Mouse (Mus musculus) gastrocnemius, postnatal 36 days (tissue): Measurements from ENCODE around the gene Micu1. TPM values are rescaled to one million over a fixed set of nuclear protein-coding genes. Genes with fewer than 3 reads are reported as not detected.

Experiments
- DNase-seq, 2 experiments: peaks; one replicate each; pipeline ENCODE4 v3.0.0; 2022
- intact Hi-C: fragments of 180-260 bp; cut with DNase I; formaldehyde crosslinking; loops from one replicate; pipeline ENCODE4 v1.15.1; 2025
- total RNA-seq, 2 experiments: library from RNA; stranded (reverse); gene quantifications; 2 replicates each; pipeline ENCODE4 v1.2.3; 2021

Micu1 gene
- total RNA-seq, 2 experiments from 2014 or later = 47.8 to 53.1 TPM

DNA sequence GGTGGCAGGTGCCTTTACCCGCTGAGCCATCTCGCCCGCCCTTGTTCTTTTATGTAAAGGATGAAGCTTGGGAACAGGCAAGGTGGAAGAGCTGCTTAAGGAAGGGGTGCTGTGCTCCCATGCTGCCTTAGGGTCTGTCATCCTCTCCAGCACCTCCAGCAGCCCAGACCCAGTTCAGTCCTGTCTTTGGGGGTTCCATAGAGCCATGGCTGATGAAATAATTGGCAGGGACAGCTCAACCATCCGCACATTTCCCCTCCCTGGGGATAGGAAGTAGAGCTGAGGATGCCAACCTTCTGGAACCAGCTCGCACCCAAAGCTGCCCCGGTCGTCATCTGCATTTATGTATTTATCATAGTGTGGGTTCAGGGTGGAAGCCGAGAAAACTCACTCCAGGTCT lies 9.8 kb downstream of the Micu1 start:
- intact Hi-C loops = no loop called here
- DNase-seq = no peak

DNA sequence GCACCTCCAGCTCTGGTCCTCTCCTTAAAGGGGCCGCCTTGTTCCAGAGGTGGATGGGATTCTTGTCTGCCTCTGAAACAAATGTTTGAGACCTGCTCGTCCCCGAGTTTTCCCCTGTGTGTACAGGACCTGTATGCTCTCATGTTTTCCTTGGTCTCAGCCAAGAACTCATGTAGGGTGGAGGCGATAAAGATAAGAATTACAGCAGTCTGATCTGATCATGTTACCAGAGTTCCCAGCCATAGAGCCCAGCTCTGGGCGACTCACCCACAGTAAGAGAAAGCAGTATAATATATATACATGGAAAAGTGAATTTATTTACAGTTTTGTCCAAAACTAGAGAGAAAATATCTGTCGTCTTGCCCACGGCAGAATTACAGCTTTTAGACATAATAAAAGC lies 17.7 kb downstream of the Micu1 start:
- intact Hi-C loops = no loop called here
- DNase-seq = no peak

DNA sequence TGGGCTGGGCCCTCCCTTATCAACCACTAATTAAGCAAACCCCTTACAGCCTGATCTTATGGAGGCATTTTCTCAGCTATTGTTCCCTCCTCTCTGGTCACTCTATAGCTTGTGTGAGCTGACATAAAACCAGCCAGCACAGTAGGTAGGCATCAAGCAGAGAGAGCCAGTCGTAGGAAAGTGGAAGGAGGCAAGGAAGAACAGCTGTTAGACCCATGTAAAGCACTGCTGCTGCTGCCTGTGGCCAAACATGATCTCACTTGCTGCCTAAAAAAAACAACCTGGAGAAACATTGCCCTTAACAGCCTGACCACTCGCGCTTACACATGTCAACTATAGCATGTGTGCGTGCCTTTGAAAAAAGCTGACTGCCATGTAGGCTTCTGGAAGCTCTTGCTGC lies 19.3 kb downstream of the Micu1 start:
- DNase-seq = no peak
- intact Hi-C loops = no loop called here

DNA sequence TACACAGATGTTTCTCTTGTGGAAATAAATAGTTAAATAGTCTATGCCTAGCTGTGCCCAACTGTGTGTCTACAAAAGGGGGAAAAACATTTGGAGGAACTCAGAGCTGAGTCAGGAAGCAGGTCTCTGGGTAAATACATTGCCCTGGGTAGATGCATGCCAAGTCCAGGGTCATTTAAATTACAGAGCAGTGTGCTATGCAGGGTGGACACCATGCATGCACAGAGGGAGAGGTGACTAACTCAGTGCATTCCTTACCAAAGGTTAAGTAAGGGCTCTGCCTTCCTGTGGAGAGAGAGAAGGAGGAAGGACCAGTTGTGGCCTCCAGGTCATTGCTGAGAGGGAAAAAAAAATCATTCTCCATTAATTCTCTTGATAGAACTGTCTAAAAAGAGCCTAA lies 22.4 kb downstream of the Micu1 start:
- DNase-seq = no peak
- intact Hi-C loops = no loop called here

DNA sequence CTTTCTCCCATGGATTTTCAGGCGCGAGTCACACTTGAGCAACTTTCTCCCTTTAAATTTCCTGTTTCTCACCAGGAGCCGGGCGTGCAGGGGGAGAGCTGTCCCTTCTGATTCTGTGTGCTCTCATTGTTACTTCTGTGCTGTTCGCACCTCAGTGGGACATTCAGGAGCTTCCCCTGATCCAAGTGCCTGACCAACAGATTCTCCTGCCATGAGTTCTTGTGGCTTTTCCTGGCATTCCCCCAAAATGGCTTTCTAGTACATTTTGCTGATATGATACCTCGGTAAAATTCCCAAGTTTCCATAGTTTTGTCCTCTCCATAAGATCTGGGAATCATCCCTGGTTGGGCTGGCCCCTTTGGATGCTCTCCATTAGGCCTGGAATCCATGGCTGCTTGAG lies 25.0 kb downstream of the Micu1 start:
- intact Hi-C loops = no loop called here
- DNase-seq = no peak

DNA sequence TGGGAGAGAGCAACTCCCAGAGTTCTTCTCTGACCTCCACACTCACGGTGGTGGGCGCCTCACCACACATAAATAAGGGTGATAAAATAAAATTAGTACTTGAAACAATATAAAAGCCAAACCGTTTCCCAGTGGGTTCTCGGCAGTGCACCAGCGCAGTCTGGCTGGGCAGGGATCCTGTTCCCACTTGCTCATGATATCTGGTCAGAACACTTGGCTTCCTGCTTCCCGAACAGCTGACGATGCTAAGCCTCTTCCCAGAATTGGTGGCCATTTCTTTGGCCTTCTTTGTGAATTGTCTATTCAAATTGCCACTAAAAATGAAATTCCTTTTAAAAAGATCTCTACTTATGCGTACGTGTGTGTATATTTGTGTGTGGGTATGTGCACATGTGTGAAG lies 27.0 kb downstream of the Micu1 start:
- DNase-seq = no peak
- intact Hi-C loops = no loop called here

DNA sequence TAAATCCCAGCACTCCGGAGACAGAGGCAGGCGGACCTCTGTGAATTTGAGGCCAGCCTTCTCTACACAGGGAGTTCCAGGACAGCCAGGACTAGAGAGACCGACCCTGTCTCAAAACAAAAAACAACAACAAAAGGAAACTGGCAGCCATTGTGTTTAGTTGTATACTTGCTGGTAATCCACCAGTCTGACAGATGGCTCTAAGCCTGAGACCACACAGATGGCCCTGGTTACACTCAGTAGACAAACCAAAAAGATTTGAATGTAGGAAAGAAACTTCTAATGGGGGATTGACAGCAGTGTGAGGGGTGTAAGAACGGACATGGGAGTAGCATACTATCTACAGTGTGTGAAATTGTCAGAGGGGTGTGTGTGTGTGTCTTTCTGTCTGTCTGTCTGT lies 27.6 kb downstream of the Micu1 start:
- intact Hi-C loops = no loop called here
- DNase-seq = no peak

DNA sequence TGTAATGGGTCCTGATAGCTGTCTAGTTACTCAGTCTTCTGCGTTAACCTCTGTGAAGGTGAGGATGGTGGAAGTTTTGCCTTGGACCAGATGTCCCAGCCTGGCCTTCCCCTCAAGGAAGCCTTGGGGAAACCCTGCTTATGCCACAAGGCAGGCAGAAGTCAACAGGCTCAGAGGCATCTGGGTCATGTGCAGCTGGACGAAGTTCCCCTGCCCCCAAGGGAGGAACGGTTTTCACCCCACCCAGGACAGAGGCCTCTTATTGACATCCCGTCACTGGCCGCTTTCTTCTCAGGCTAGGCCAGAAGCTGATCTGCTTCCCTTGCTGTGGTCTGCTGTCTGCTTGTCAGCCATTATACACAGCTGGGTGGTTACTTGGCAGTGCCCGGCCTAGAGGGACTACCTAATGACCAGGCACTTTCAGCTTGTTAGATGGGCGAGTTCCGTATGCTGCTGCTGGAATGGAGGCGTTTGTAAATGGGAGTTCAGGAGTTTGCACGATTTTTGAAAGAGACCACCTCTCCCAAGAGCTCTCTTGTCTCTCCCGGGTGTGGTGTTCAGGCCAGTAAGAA lies 33.8 kb downstream of the Micu1 start:
- intact Hi-C loops = no loop called here
- peak in 1 of 2 experiments; percentile 33 for DNase-seq

DNA sequence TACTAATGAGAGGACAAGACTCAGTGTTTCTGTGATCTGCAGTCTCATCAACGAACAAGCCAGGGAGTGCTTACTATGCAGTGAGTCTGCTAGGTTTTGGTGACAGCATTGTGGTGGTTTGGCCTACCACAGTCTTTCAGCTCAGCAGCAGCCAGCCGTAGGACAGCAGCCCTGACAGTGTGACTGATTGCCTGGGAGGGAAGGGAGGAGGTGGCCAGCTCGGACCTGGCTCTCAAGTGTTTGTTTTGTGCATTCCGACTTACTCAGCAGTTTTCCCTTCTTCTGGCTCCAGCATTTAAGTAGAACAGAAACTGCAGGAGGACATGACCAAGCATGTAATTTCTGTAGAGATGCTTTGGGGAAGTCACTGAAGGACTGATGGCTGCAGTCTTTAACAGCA lies 39.2 kb downstream of the Micu1 start:
- no peak for DNase-seq
- intact Hi-C loops = no loop called here

DNA sequence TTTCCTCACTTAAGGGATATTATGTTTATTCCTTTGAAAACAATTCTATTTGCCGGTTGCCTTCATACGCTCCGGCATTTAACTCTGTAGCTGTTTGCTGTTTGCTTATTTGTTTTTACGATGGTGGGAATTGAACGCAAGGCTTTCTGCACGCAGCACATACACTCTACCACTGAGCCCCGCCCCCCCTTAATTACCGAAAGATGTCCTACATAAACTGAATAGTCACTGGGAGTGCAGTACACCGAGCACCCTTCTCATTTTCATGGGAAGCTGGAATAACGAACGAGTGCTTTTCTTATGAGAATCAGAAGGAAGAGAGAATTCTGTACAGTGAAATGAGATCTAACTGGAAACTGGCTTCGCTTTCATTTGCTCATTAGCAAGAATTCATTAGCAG lies 41.1 kb downstream of the Micu1 start:
- no peak for DNase-seq
- intact Hi-C loops = no loop called here

DNA sequence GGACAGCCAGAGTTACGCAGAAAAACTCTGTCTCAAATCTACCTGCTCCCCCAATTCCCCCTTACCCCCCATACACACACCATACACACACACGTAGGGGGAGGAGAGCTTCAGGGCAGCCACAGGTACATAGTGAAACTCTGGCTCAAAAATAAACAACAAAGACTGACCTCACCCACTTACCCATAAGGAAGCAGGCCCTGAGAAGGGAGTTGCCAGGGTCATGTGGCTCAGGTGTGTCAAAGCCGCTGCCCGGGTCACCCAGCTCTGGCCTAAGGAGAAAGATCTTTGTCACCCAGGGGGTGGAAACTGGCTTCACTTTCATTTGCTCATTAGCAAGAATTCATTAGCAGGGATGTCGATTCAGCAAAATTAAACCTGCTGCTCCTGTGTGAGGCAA lies 41.7 kb downstream of the Micu1 start:
- no peak for DNase-seq
- intact Hi-C loops = no loop called here

DNA sequence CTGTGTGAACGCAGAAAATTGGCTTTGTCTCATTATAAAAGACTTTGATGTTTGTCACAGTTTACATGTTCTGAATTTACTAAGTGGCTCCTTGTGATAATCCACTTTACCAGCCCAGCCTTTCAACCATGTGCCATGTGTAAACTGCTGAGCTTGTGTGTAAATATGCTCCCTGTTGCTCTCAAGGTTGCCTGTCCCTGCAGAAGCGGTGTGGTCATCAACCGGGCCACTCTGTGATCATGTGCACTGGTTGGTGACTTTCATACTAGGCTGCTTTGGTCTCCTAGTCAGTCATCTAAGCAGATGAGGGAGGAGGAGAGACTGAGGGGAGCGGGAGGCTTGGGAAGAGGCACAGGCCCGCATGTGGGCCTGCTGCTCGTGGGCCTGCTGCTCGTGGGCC lies 45.1 kb downstream of the Micu1 start:
- intact Hi-C loops = no loop called here

DNA sequence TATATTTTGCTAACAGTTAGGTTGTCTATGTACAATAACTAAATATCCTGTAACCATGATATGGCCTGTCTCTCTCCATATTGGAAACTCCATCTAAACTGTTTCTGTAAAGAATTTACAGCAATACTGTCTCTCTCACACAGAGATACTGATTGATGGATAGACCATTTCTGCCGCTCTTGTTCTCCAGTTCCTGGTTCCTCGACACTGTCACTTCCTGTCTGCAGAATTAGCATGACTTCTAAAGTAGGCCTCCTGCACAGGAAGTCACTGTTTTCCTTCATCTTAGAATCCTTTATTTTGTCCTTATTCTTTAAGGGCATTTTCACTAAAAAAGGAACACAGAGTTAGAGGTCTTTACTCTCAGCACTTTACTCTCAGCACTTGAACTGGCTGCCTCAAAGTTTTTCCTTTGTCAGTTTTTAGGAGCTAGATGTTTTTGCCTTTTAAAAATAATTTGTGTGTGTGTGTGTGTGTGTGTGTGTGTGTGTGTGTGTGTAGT lies 46.5 kb downstream of the Micu1 start:
- DNase-seq = no peak
- intact Hi-C loops = no loop called here

More for the DNA sequence above, 45.1 kb downstream of the Micu1 start:
- no peak for DNase-seq

DNA sequence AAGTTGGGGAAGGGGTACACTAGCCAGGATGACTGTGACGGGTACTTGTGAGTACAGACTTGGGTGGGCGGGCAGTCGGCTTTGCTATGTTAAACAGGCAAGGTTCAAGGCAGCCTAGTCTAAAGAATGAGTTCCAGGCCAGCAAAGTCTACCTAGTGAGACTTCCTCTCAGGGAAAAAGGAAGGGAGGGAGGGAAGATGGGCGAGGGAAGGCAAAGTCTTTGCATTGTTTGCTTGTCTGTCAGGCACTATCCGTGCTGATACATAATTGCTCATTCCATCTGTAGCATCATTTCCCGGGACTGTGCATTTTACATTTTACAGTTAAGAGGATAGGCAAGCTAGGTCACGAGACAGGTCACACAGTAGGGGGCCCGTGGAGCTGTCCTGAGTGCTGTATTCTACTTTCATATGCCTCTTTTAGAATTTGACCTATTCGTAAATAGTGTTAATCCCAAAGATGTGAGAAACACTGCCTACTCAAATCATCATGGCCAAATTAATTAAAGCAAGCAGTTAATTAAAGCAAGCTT lies 51.3 kb downstream of the Micu1 start:
- DNase-seq = no peak
- intact Hi-C loops = no loop called here

DNA sequence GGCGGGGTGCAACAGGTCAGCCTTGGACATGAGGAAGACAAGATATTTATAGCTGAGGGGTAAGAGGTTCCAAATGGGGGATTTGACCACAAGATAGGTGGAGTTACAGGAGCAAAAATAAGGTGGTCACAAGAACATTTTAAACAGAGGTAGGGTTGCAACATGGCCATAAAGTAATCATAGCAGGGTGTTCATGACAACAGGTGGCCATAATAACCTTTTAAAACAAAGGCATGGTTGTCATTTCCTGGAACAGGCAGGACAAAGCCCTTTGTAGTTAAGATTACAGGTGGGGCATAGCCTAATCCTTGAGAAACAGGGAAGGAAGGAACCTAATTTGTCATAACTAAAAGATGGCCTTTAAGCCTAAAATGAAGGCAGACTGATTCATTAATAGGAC lies 51.8 kb downstream of the Micu1 start:
- no peak for DNase-seq
- intact Hi-C loops = no loop called here

DNA sequence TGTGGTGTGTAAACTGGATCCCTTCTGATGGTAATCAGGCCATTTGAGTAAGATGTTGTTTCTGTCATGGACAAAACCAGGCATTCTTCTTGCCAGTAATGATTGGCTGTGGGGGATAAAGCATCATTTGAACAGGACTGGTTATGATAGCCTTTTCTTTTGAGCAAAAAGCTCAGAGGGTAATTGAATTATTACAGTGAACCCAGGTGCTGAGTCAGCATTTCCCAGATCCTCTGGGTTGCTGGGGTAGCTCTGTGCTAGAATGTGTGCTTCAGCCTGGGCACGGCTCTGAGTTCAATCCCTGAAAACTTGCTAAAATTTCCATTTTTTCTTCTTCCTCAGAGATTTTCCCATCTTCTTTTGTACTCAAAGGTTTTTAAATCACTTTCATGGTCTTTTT lies 52.6 kb downstream of the Micu1 start:
- no peak for DNase-seq
- intact Hi-C loops = no loop called here

DNA sequence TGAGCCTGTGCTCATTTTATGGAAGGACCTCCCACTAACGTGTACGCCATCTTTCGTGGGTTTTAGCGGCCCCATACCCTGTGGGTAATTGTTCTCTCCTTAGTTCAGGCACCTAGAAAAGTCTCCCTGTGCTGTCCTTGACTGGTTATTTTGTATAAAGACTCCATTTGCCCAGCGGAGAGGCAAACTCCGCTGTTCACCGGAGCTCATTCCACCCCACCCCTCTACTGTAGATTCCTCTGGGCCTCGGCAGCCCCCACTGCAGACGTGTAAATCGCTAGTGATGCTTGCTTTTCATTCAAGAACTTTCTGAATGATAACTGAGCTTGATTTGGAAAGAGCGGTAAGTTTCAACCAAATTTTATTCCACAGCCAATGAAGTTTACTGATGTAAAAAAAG lies 53.4 kb downstream of the Micu1 start:
- intact Hi-C loops = no loop called here

DNA sequence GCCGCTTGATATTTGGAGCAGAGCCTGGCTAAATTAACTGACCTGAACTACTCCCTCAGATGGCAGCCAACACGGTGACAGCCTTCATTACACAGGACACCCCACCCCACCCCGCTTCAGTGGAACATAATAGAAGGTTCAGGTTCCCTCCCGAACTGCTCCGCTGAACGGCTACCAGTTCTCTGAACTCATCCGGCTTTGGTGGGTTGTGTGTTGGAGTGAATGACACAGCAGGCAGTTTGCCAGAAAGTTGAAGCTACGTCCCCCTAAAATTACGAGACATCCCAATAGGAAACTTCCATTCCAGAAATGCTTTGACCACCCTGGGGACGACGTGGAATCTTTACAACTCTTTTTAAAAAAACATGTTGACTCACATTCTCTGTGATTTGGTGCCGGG lies 53.8 kb downstream of the Micu1 start:
- DNase-seq = no peak

More for the DNA sequence above, 53.4 kb downstream of the Micu1 start:
- DNase-seq = no peak

DNA sequence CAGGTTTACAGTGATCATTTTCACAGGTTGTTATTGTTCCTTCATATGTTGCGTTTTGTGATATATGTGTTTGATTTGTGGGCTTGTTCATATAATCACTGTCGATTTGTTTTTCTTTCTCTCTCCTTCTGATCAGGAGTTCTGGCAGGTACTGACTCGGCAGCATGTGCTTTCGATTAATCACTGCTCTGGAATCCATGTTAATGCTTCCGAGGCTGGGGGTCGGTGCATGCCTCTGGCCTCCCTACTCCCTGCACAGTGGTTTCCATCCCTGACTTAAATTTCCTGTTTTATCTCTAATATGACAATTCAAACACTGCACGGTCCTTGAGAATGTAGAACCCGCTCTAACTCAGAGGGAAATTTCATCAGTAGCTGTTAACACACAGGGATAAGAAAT lies 54.3 kb downstream of the Micu1 start:
- intact Hi-C loops = no loop called here
- no peak for DNase-seq

More for the DNA sequence above, 53.8 kb downstream of the Micu1 start:
- intact Hi-C loops = no loop called here

DNA sequence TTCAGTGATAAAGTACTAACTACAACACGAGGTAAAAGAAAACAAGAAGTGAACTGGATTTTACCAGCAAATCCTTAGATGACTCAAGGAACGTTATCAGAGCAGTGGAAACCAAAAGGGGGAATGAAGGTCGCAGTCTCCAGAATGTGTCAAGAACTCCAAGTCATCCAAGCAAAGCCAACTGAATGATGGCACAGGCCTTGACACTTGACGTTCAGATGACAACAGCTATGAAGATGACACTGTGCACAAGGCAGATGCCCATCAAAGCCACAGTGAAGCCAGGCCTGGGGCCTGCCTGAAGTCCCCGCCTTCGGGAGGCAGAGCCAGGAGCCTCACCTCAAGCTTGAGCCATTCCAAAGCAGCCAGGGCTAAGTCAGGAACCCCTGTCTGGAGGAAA lies 62.5 kb downstream of the Micu1 start:
- intact Hi-C loops = no loop called here
- no peak for DNase-seq

DNA sequence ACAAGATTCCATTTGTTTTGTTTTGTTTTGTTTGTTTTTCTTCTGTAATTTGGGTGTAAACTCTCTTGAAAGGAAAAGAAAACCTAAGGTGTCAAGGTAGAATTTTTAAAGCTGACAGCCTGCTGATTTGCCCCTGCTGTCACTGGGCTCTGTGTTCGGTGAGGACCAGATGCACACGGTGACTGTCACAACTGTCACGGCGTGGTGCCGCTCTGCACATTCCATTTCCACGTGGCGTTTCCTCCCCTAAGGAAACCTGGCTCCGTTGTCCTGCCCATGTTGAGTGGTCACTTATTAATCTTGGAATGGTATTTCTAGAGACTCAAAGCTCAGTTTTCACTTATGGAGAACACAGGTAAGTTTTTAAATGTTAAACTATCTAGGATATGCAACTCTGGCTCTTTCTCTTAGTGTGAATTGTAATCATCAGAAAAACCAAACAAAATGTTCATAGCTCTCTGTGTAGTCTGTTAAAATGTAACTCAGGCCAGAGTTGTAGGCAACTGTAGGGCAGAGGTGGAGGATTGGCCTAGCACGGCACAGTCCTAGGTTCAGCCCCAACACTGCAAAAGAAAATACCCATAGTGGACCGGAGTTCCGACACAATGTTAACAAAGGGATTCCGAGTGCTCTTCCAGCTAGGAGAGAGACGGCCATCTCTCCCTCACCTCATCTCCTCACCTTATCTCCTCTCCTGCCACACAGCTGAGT lies 66.2 kb downstream of the Micu1 start:
- intact Hi-C loops = no loop called here
- no peak for DNase-seq

DNA sequence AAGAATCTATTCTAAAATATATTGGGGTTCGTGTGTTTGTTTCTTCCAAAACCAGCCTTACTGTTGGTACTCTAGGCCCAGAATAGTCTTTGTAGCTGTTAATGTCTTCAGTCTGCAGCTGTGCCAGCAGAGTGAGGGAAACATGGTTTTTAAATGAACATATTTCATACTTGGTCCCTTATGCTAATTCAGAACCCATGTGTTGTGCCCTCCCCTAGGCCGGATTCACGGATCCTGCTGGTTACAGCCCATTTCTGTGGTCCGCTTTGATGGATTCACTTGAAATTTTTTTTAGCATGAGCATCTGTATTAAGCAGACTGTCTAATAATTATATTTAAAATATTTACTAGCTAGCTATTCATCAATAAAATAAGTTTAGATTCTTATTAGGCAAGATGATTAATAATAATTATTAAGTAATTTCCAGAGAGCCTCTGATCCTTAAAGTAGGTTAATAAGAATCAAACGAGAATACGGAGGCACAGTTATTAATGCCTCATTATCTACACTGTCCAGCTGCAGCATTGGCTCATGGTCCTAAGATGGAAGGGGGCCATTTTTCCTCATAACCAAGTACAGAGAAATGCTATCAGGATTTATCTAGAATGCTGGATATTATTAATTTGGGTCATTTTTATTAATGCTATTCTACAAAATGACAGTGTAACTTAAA lies 69.2 kb downstream of the Micu1 start:
- intact Hi-C loops = no loop called here
- no peak for DNase-seq
